In genomic region chr11:84868786-84869259, GRCm38 (mm10) we compare ENCODE assay signal across 9 mouse cellular contexts. TPM values are rescaled to one million over a fixed set of nuclear protein-coding genes. Genes with fewer than 3 reads are reported as not detected.
DNase-seq lines count a peak whose midpoint lies in the region; ATAC-seq and TF ChIP-seq lines count a peak whose summit lies in the region.
"Had no signal": no experiment of that assay in that cellular context is flagged by ENCODE, and none has a peak within 500 bp of the region (broad histone marks: within the 10 kb centered on the region; RNA-seq: fewer than 3 reads in every experiment).

No protein-coding gene starts in this region.

- H3K36me3 ChIP-seq in kidney, adult 2 months (ENCODE audit: control insufficient read depth, insufficient read depth, low read length) = peaks cover 3% of the 10 kb centered on the region; the same call in 1 of the 2 replicates
- peaks cover 27 to 55% of the 10 kb centered on the region in 2 experiments for H3K36me3 ChIP-seq in MEL (ENCODE audit: control insufficient read depth in 1 of 2, insufficient read depth in 2 of 2, low read length in 2 of 2)
- no peaks in the 10 kb centered on the region for H3K36me3 ChIP-seq in hindbrain, embryonic 12.5 days
- no peaks in the 10 kb centered on the region for H3K36me3 ChIP-seq in midbrain, embryonic 15.5 days (replicated peaks)

- H3K27me3 ChIP-seq in kidney, adult 2 months (replicated peaks; ENCODE audit: control insufficient read depth, insufficient read depth, low read length) = no peaks in the 10 kb centered on the region
- H3K27me3 ChIP-seq in MEL (ENCODE audit: control insufficient read depth in 1 of 2, insufficient read depth in 2 of 2, low read length in 2 of 2) = no peaks in the 10 kb centered on the region
- H3K27me3 ChIP-seq in hindbrain, embryonic 12.5 days = no peaks in the 10 kb centered on the region
- H3K27me3 ChIP-seq in midbrain, embryonic 15.5 days (replicated peaks) = no peaks in the 10 kb centered on the region

- peak; percentile 11 for DNase-seq in kidney, adult 2 months
- DNase-seq in kidney, adult 18-20 months = no peak
- DNase-seq in MEL (ENCODE audit: low read depth, low spot score) = peak; percentile 79
- DNase-seq in right cerebral cortex, adult 18-20 months = no peak
- no peak for DNase-seq in cerebellum, adult 9-11 months
- DNase-seq in kidney, adult 11 months = no peak
- DNase-seq: right cerebral cortex, postnatal 25 days had no signal

- TF ChIP-seq POLR2A in kidney, adult 2 months (IDR thresholded peaks at IDR 0.05; ENCODE audit: low read depth, low read length) = no peak
- no peak for TF ChIP-seq POLR2A in MEL (IDR thresholded peaks at IDR 0.05; ENCODE audit: control insufficient read depth in 1 of 2, insufficient read depth in 1 of 2, low read depth in 1 of 2, low read length in 2 of 2, poor library complexity in 1 of 2)

- peak overlapping the region; percentile 94 for H3K27ac ChIP-seq in kidney, adult 2 months (ENCODE audit: insufficient read depth, low read depth, low read length)
- H3K27ac ChIP-seq in MEL (ENCODE audit: control insufficient read depth, low read depth, low read length) = peak overlapping the region; percentile 70
- H3K27ac ChIP-seq in hindbrain, embryonic 12.5 days = peak overlapping the region; percentile 99; the same call in 1 of the 2 replicates
- H3K27ac ChIP-seq in midbrain, embryonic 15.5 days = peak overlapping the region; percentile 100

- H3K4me2 ChIP-seq in hindbrain, embryonic 12.5 days (replicated peaks) = peak overlapping the region; percentile 74
- H3K4me2 ChIP-seq in midbrain, embryonic 15.5 days = peak overlapping the region; percentile 80

- H3K9ac ChIP-seq in MEL (ENCODE audit: control insufficient read depth, low read depth, low read length, poor library complexity, severe bottlenecking) = peak overlapping the region; percentile 95
- H3K9ac ChIP-seq in hindbrain, embryonic 12.5 days = peak overlapping the region; percentile 95
- peak overlapping the region; percentile 94 for H3K9ac ChIP-seq in midbrain, embryonic 15.5 days

- TF ChIP-seq CTCF in kidney, adult 2 months (conservative IDR thresholded peaks at IDR 0.05; ENCODE audit: insufficient read depth, insufficient read length, low read depth, low read length) = no peak
- no peak for TF ChIP-seq CTCF in MEL (IDR thresholded peaks at IDR 0.05 in 2 of 3, conservative IDR thresholded peaks at IDR 0.05 in 1 of 3; ENCODE audit: control insufficient read depth in 1 of 3, insufficient read depth in 1 of 3, low read depth in 2 of 3, low read length in 3 of 3, poor library complexity in 1 of 3, severe bottlenecking in 1 of 3)

- H3K79me2 ChIP-seq in MEL (ENCODE audit: control insufficient read depth, insufficient read depth, low read length, poor library complexity) = peaks cover 60% of the 10 kb centered on the region

- WGBS in kidney, adult 2 months = 3% methylated on average over 7 of the region's 7 CpGs
- WGBS in hindbrain, embryonic 12.5 days = 20% methylated on average over 7 of the region's 7 CpGs
- WGBS in midbrain, embryonic 15.5 days = 22% methylated on average over 7 of the region's 7 CpGs

- peaks cover 8% of the 10 kb centered on the region; the same call in 1 of the 2 replicates for H3K4me1 ChIP-seq in kidney, adult 2 months (ENCODE audit: control insufficient read depth, insufficient read depth, low read length)
- peaks cover 16 to 43% of the 10 kb centered on the region in 2 experiments for H3K4me1 ChIP-seq in MEL (ENCODE audit: control insufficient read depth in 1 of 2, insufficient read depth in 2 of 2, low read length in 2 of 2)
- peaks cover 16% of the 10 kb centered on the region for H3K4me1 ChIP-seq in hindbrain, embryonic 12.5 days
- peaks cover 31% of the 10 kb centered on the region for H3K4me1 ChIP-seq in midbrain, embryonic 15.5 days

- TF ChIP-seq EP300 in MEL (IDR thresholded peaks at IDR 0.05; ENCODE audit: low read depth in 1 of 2, low read length in 2 of 2) = peak; percentile 39 to 75; a peak in 3 of 4 replicates

- no peak for TF ChIP-seq RAD21 in MEL (IDR thresholded peaks at IDR 0.05; ENCODE audit: low read depth, low read length)

- no peak for ATAC-seq in hindbrain, embryonic 12.5 days (ENCODE audit: low FRiP score)
- no peak for ATAC-seq in midbrain, embryonic 15.5 days (replicated peaks)

- no peaks in the 10 kb centered on the region for H3K9me3 ChIP-seq in MEL (replicated peaks; ENCODE audit: insufficient read depth, low read length)
- H3K9me3 ChIP-seq in hindbrain, embryonic 12.5 days (replicated peaks) = no peaks in the 10 kb centered on the region
- H3K9me3 ChIP-seq in midbrain, embryonic 15.5 days = no peaks in the 10 kb centered on the region

- H3K4me3 ChIP-seq in kidney, adult 2 months (ENCODE audit: insufficient read depth, low read depth, low read length) = peak overlapping the region; percentile 98
- H3K4me3 ChIP-seq in MEL (ENCODE audit: control insufficient read depth in 1 of 2, insufficient read depth in 1 of 2, low read depth in 2 of 2, low read length in 2 of 2) = peak overlapping the region; percentile 97 to 98
- H3K4me3 ChIP-seq in hindbrain, embryonic 12.5 days = peak overlapping the region; percentile 91
- peak overlapping the region; percentile 75 for H3K4me3 ChIP-seq in midbrain, embryonic 15.5 days

TF ChIP-seq in MEL, 35 proteins besides CTCF, POLR2A, EP300 and RAD21 (continues in another document):
- TF ChIP-seq MXI1 (IDR thresholded peaks at IDR 0.05; ENCODE audit: low read depth, low read length) (peak; percentile 42), MAFK (IDR thresholded peaks at IDR 0.05; ENCODE audit: borderline replicate concordance, low read depth, low read length) (no peak), POLR2AphosphoS2 (IDR thresholded peaks at IDR 0.05; ENCODE audit: low read length) (no peak), MAZ (IDR thresholded peaks at IDR 0.05; ENCODE audit: low read depth, low read length) (0 out of 2 replicates have a peak, but pooled peaks have one; percentile 51), GABPA (IDR thresholded peaks at IDR 0.05; ENCODE audit: low read depth, low read length) (peak; percentile 45; the same call in 1 of the 2 replicates), CHD1 (IDR thresholded peaks at IDR 0.05; ENCODE audit: low read depth, low read length) (0 out of 2 replicates have a peak, but pooled peaks have one; percentile 5), MEF2A (IDR thresholded peaks at IDR 0.05; ENCODE audit: extremely low read depth, insufficient replicate concordance, low read depth, low read length, poor library complexity, severe bottlenecking) (no peak), ZMIZ1 (IDR thresholded peaks at IDR 0.05; ENCODE audit: low read depth, low read length) (no peak), BHLHE40 (IDR thresholded peaks at IDR 0.05; ENCODE audit: borderline replicate concordance, low read depth, low read length) (no peak), NELFE (IDR thresholded peaks at IDR 0.05; ENCODE audit: low read depth, low read length) (no peak), MYC (IDR thresholded peaks at IDR 0.05; ENCODE audit: low read depth, low read length) (peak; percentile 51), KAT2A (conservative IDR thresholded peaks at IDR 0.05; ENCODE audit: low read depth, low read length) (no peak), MAX (IDR thresholded peaks at IDR 0.05; ENCODE audit: low read length) (no peak), TAL1 (IDR thresholded peaks at IDR 0.05; ENCODE audit: low read length) (no peak), JUND (IDR thresholded peaks at IDR 0.05; ENCODE audit: low read depth, low read length) (no peak), ETS1 (IDR thresholded peaks at IDR 0.05; ENCODE audit: low read depth, low read length) (peak; percentile 24; the same call in 1 of the 2 replicates)

RNA-seq across cellular contexts. Expression of gene Ggnbp2, which starts 1.8 kb away (rescaled TPM):
- 36.6 and 48.6 TPM in 2 replicates for polyA plus RNA-seq in kidney, adult 2 months (2012; rRNA removed)
- total RNA-seq in MEL (2012; rRNA removed) = 55.4 and 65.2 TPM in 2 replicates
- 10 to 100 TPM; 83.0 to 89.6 TPM for polyA plus RNA-seq in MEL (2012; ENCODE audit: insufficient read depth in 1 of 2, insufficient read length in 2 of 2, low read depth in 1 of 2, low replicate concordance in 2 of 2, missing spikeins in 1 of 2)
- polyA plus RNA-seq in hindbrain, embryonic 12.5 days (2016; fragmentation: Nextera tagmentation; extraction: Ambion mirVana) = 76.1 and 85.0 TPM in 2 replicates
- polyA plus RNA-seq in midbrain, embryonic 15.5 days (2015; fragmentation: Nextera tagmentation; extraction: Ambion mirVana) = 71.8 and 72.8 TPM in 2 replicates

RNA-seq across cellular contexts. Expression of gene Myo19, which starts 11.1 kb away (rescaled TPM):
- 36.4 and 48.0 TPM in 2 replicates for polyA plus RNA-seq in kidney, adult 2 months (2012; rRNA removed)
- total RNA-seq in MEL (2012; rRNA removed) = 11.5 and 14.9 TPM in 2 replicates
- 10 to 100 TPM in 1 of 2 experiments, not detected in 1; 27.1 TPM for polyA plus RNA-seq in MEL (2012; ENCODE audit: insufficient read depth in 1 of 2, insufficient read length in 2 of 2, low read depth in 1 of 2, low replicate concordance in 2 of 2, missing spikeins in 1 of 2)
- 8.8 and 9.3 TPM in 2 replicates for polyA plus RNA-seq in hindbrain, embryonic 12.5 days (2016; fragmentation: Nextera tagmentation; extraction: Ambion mirVana)
- 6.0 and 7.2 TPM in 2 replicates for polyA plus RNA-seq in midbrain, embryonic 15.5 days (2015; fragmentation: Nextera tagmentation; extraction: Ambion mirVana)

RNA-seq across cellular contexts. Expression of gene Pigw, which starts 11.3 kb away (rescaled TPM):
- polyA plus RNA-seq in kidney, adult 2 months (2012; rRNA removed) = 1.7 and 2.3 TPM in 2 replicates
- 2.5 and 2.7 TPM in 2 replicates for total RNA-seq in MEL (2012; rRNA removed)
- polyA plus RNA-seq in MEL (2012; ENCODE audit: insufficient read depth in 1 of 2, insufficient read length in 2 of 2, low read depth in 1 of 2, low replicate concordance in 2 of 2, missing spikeins in 1 of 2) = 1 to 10 TPM in 1 of 2 experiments, not detected in 1; 3.5 TPM
- polyA plus RNA-seq in hindbrain, embryonic 12.5 days (2016; fragmentation: Nextera tagmentation; extraction: Ambion mirVana) = 2.6 and 2.7 TPM in 2 replicates
- polyA plus RNA-seq in midbrain, embryonic 15.5 days (2015; fragmentation: Nextera tagmentation; extraction: Ambion mirVana) = 2.3 and 2.5 TPM in 2 replicates

RNA-seq across cellular contexts. Expression of gene Dhrs11, which starts 40.0 kb away (rescaled TPM):
- 60.4 and 63.4 TPM in 2 replicates for polyA plus RNA-seq in kidney, adult 2 months (2012; rRNA removed)
- 29.4 and 36.6 TPM in 2 replicates for total RNA-seq in MEL (2012; rRNA removed)
- 10 to 100 TPM in 1 of 2 experiments, not detected in 1; 37.7 TPM for polyA plus RNA-seq in MEL (2012; ENCODE audit: insufficient read depth in 1 of 2, insufficient read length in 2 of 2, low read depth in 1 of 2, low replicate concordance in 2 of 2, missing spikeins in 1 of 2)
- polyA plus RNA-seq in hindbrain, embryonic 12.5 days (2016; fragmentation: Nextera tagmentation; extraction: Ambion mirVana) = 9.1 and 11.4 TPM in 2 replicates
- polyA plus RNA-seq in midbrain, embryonic 15.5 days (2015; fragmentation: Nextera tagmentation; extraction: Ambion mirVana) = 6.6 and 8.7 TPM in 2 replicates

RNA-seq across cellular contexts. Expression of gene Znhit3, which starts 47.3 kb away (rescaled TPM):
- 9.2 and 11.0 TPM in 2 replicates for polyA plus RNA-seq in kidney, adult 2 months (2012; rRNA removed)
- 67.7 and 76.1 TPM in 2 replicates for total RNA-seq in MEL (2012; rRNA removed)
- polyA plus RNA-seq in MEL (2012; ENCODE audit: insufficient read depth in 1 of 2, insufficient read length in 2 of 2, low read depth in 1 of 2, low replicate concordance in 2 of 2, missing spikeins in 1 of 2) = 10 to 100 TPM in 1 of 2 experiments, not detected in 1; 49.6 TPM
- polyA plus RNA-seq in hindbrain, embryonic 12.5 days (2016; fragmentation: Nextera tagmentation; extraction: Ambion mirVana) = 55.4 and 56.4 TPM in 2 replicates
- polyA plus RNA-seq in midbrain, embryonic 15.5 days (2015; fragmentation: Nextera tagmentation; extraction: Ambion mirVana) = 61.8 and 62.8 TPM in 2 replicates

Comparison
In these comparisons a context has a peak if more than half of its experiments do, and no peak if none do; other contexts are left out.
1. DNase-seq: peak in kidney, adult 2 months (single experiment) and MEL (single experiment); none in kidney, adult 18-20 months (single experiment), right cerebral cortex, adult 18-20 months (single experiment), cerebellum, adult 9-11 months (single experiment) and kidney, adult 11 months (single experiment).
2. Peak in every context shown above with its lines, with median percentiles within 50 percentile points of each other: H3K27ac ChIP-seq, H3K4me3 ChIP-seq and H3K9ac ChIP-seq.